Mouse (Mus musculus) kidney, embryonic 16.5 days (tissue): ENCODE results near the gene Luc7l2. TPM values are rescaled to one million over a fixed set of nuclear protein-coding genes. Genes with fewer than 3 reads are reported as not detected.
A peak's percentile ranks its signal among the peaks of the same experiment; 100 is the strongest.

Experiments used
- ATAC-seq: fragments of 200-750 bp; cut with Nextera tagmentation; 2 replicates; pipeline ENCODE4 v1.8.0; 2017; ENCODE audit warnings: moderate TSS enrichment; ENCODE audit not compliant: low FRiP score, low TSS enrichment
- H3K27ac ChIP-seq: fragments of 300-500 bp; sonication (generic); 2 replicates; pipeline ENCODE4 v1.5.1; 2014; ENCODE audit warnings: low read length
- H3K27me3 ChIP-seq: fragments of 300-500 bp; sonication (generic); 2 replicates; pipeline ENCODE4 v1.6.1; 2014; ENCODE audit warnings: low read length, control low read depth, mixed read lengths; ENCODE audit not compliant: insufficient read depth
- H3K36me3 ChIP-seq: fragments of 300-500 bp; sonication (generic); 2 replicates; pipeline ENCODE4 v1.6.1; 2014; ENCODE audit warnings: low read length, control low read depth, mixed read lengths; ENCODE audit not compliant: insufficient read depth
- H3K4me1 ChIP-seq: fragments of 300-500 bp; sonication (generic); 2 replicates; pipeline ENCODE4 v1.6.1; 2014; ENCODE audit warnings: low read length, control low read depth, mixed read lengths; ENCODE audit not compliant: insufficient read depth
- H3K4me2 ChIP-seq: fragments of 300-500 bp; sonication (generic); replicated peaks from 2 replicates; pipeline ENCODE4 v1.6.1; 2014; ENCODE audit warnings: low read depth, low read length
- H3K4me3 ChIP-seq: fragments of 300-500 bp; sonication (generic); 2 replicates; pipeline ENCODE4 v1.5.1; 2014; ENCODE audit warnings: mild to moderate bottlenecking, low read length
- H3K9ac ChIP-seq: fragments of 300-500 bp; sonication (generic); replicated peaks from 2 replicates; pipeline ENCODE4 v1.6.1; 2014; ENCODE audit warnings: low read length
- H3K9me3 ChIP-seq: fragments of 300-500 bp; sonication (generic); 2 replicates; pipeline ENCODE4 v1.6.1; 2016; ENCODE audit warnings: low read length, control low read depth
- WGBS: fragments of 180-500 bp; shearing (Covaris S2); extraction: QIAGEN DNeasy Blood & Tissue Kit; methylation state at CpG from one replicate; pipeline ENCODE4 v1.1.7; 2014; 5-methylcytosine and 5-hydroxymethylcytosine counted together
- polyA plus RNA-seq: library from polyadenylated mRNA; unstranded; fragments of >200 nt; fragmentation: Nextera tagmentation; extraction: Ambion mirVana; gene quantifications from 2 replicates; pipeline ENCODE4 v1.2.1, GENCODE M21; 2015

Luc7l2 gene
- polyA plus RNA-seq, 1 experiment from 2014 or later: 28.6 TPM

DNA sequence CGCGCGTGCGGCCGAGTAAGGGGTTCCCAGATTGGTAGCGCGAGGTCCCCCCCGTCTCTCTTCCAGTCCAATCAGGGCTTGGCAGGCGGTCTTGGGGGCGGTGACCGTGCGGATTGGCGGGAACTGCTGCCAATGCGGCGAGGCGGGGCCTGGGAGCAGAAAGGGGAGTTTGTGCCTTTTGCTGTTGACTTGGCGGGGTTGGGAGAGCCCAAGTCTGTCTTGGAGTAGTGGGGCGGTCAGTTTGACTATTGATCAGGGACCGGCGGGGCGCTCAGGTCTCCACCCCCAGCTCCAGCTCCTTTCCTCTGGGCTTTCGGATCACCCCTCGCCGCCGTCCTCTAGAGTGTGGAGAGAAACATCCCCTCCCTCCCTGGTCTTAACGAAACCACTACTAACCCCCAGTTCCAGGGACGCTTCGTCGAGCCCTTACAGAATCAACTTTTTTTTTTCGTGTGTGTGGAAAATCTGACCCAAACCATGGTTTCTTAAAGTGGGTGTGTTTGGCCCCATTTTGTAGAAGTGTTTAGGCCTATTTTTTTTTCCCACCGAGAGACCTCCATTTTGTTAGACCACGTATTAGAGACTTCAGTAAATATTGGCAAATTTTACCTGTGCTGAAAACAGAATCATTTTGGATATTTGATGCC is 978 bp downstream of the Luc7l2 start:
- H3K27me3 ChIP-seq: no peaks in the 10 kb centered on the region
- peak overlapping the region; percentile 85 for H3K4me3 ChIP-seq
- peaks cover 22% of the 10 kb centered on the region; the same call in 1 of the 2 replicates for H3K4me1 ChIP-seq
- H3K27ac ChIP-seq: peak overlapping the region; percentile 99
- peak overlapping the region; percentile 57 for H3K4me2 ChIP-seq
- no peaks in the 10 kb centered on the region for H3K36me3 ChIP-seq
- no peaks in the 10 kb centered on the region for H3K9me3 ChIP-seq
- peak overlapping the region; percentile 92 for H3K9ac ChIP-seq
- WGBS: under 1% methylated on average over 32 of the region's 32 CpGs
- ATAC-seq: peak; percentile 97

DNA sequence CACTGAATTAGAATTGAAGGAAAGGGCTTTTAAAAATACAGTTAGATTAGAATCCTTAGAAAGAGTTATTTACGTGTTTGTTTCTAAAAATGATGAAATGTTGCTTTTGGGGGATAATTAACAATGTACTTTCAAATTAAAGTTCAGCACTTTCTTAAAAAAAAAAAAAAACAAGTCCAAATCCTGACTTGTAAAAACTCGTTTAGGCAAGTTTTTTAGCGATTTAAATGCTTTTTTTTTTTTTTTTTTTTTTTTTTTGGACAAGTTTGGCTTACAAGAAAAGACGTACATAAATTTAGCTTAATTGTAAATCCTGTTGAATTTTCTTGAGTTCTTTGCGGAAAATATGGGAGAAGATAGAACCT is 1.5 kb downstream of the Luc7l2 start:
- H3K27ac ChIP-seq: no peak overlapping the region
- ATAC-seq: no peak
- peaks cover 22% of the 10 kb centered on the region; the same call in 1 of the 2 replicates for H3K4me1 ChIP-seq
- H3K36me3 ChIP-seq: no peaks in the 10 kb centered on the region
- H3K4me3 ChIP-seq: peak overlapping the region; percentile 85
- WGBS: 20% methylated on average over 5 of the region's 5 CpGs
- peak overlapping the region; percentile 57 for H3K4me2 ChIP-seq
- no peaks in the 10 kb centered on the region for H3K9me3 ChIP-seq
- H3K9ac ChIP-seq: no peak overlapping the region; the same call in 1 of the 2 replicates
- H3K27me3 ChIP-seq: no peaks in the 10 kb centered on the region

DNA sequence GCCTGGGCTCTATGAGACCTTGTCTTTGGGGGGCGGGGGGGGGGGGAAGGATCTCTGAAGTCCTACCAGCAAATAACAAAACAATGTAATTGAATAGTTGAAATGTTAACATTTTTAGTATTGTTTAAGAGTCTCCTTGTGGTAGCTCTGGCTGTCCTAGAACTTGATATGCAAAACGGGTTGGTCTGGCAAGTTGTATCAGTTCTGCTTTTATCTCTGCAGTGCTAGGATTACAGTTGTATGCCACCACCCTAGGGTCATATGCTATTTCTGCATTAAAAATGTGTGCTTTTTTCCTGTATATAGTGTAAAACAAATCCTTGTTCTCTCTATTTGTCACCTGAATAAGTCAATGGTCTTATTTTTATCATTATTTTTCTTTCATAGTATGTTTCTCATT is 25.0 kb downstream of the Luc7l2 start:
- no peak for ATAC-seq
- Histone ChIP-seq H3K4me3 (no peak overlapping the region), H3K9me3 (no peaks in the 10 kb centered on the region), H3K36me3 (peaks cover 43% of the 10 kb centered on the region), H3K4me2 (no peak overlapping the region), H3K27ac (no peak overlapping the region), H3K9ac (no peak overlapping the region), H3K4me1 (no peaks in the 10 kb centered on the region), H3K27me3 (no peaks in the 10 kb centered on the region)
- WGBS: 92% methylated on average over 2 of the region's 2 CpGs

DNA sequence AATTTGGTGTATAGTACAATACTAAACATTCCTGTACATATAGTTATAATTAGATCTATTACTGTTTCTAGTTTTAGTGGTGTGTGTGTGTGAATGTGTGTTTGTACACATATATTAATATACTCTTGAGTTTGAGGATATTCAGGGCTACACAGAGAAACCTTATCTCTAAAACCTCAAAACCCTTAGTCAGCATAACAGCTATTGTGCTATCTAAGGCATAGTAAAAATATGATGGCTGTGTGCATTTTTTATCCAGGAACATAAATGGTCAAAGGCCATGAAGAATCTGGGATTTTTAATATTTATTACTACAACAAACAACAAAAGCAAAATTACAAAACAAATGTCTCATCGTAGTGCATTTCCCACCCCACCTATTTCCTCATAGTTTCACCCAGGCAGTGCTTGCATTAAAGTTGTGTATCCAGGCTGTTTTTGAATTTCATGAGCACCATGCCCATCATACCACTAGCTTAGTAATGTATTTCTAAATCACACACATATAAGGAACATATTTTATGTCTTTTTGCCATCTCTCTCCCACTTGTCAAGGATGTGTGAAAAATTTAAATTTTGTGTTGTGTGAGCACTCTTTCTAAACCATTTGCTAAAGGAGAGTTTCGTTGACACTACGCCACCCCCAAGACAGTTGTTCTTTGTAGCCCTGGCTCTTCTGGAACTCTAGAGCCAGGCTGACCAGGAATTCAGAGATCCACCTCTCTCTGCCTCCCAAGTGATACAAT is 29.2 kb downstream of the Luc7l2 start:
- Histone ChIP-seq H3K4me2 (no peak overlapping the region), H3K9me3 (no peaks in the 10 kb centered on the region), H3K4me3 (no peak overlapping the region), H3K27me3 (no peaks in the 10 kb centered on the region), H3K27ac (no peak overlapping the region), H3K36me3 (peaks cover 37% of the 10 kb centered on the region), H3K4me1 (no peaks in the 10 kb centered on the region), H3K9ac (no peak overlapping the region)
- 96% methylated on average over 3 of the region's 3 CpGs for WGBS
- ATAC-seq: no peak

DNA sequence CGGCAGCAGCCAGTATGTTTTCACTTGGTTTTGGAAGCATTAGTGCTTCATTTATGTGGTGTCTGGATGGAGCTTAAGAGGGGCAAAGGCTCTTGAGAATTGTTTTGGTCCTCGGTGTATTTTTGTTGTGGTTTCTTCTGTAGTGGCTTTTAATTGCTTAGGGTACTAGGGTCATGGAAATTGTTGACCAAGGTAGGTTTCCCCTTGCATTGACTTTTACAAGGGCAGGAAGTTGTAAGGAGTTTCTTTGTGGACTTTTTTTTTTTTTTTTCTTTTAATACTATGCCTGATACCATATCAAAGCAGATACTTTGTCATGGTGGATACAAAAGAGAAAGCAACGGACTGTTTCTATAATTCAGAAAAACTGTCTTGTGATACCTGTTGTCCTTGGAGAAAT is 30.6 kb downstream of the Luc7l2 start:
- H3K9ac ChIP-seq: no peak overlapping the region
- 90% methylated on average over 3 of the region's 3 CpGs for WGBS
- H3K27ac ChIP-seq: no peak overlapping the region
- ATAC-seq: no peak
- H3K4me2 ChIP-seq: no peak overlapping the region
- H3K4me3 ChIP-seq: no peak overlapping the region
- no peaks in the 10 kb centered on the region for H3K27me3 ChIP-seq
- H3K4me1 ChIP-seq: no peaks in the 10 kb centered on the region
- peaks cover 46% of the 10 kb centered on the region for H3K36me3 ChIP-seq
- no peaks in the 10 kb centered on the region for H3K9me3 ChIP-seq

DNA sequence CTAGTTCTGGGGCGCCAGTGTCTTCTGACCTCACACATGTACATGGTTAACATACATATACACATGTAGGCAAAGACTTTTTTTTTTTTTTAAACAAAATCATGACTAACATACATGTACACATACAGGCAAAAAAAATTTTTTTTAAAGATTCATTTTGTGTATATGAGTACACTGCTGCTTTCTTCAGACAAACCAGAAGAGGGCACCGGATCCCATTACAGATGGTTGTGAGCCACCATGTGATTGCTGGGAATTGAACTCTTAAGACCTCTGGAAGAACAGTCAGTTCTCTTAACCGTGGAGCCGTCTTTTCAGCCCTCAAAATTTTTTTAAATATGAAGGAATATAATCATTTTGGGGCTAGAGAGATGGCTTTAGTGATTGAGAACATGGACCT is 46.3 kb downstream of the Luc7l2 start:
- no peak overlapping the region for H3K4me3 ChIP-seq
- H3K4me1 ChIP-seq: no peaks in the 10 kb centered on the region
- ATAC-seq: no peak
- no peak overlapping the region for H3K27ac ChIP-seq
- H3K4me2 ChIP-seq: no peak overlapping the region
- no peak overlapping the region for H3K9ac ChIP-seq
- WGBS: 92% methylated on average over 4 of the region's 4 CpGs
- H3K27me3 ChIP-seq: no peaks in the 10 kb centered on the region
- H3K9me3 ChIP-seq: no peaks in the 10 kb centered on the region
- peaks cover 43% of the 10 kb centered on the region for H3K36me3 ChIP-seq

DNA sequence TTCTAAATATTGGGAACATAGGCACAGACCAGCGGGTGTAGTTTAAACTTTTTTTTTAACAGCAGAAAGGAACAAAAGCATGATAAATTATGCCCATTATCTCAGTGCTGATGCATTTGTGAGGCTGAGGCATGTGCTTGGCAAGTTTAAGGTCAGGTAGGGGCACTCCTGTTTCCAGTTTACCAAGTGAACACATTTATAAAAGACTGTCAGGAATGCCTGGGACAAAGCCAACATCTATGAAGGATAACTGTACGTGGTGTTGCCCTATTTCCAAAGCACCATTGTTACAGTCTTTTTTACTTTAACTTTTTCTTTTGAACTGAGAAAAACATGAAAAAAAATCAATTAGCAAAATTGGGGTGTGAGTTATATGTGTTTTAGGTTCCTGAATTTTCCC is 58.8 kb downstream of the Luc7l2 start:
- Histone ChIP-seq H3K9ac (no peak overlapping the region), H3K36me3 (peaks cover 31% of the 10 kb centered on the region), H3K4me3 (no peak overlapping the region), H3K27me3 (no peaks in the 10 kb centered on the region), H3K4me1 (no peaks in the 10 kb centered on the region), H3K4me2 (no peak overlapping the region), H3K27ac (no peak overlapping the region), H3K9me3 (no peaks in the 10 kb centered on the region)
- no peak for ATAC-seq
- WGBS: 73% methylated on average over 2 of the region's 2 CpGs

DNA sequence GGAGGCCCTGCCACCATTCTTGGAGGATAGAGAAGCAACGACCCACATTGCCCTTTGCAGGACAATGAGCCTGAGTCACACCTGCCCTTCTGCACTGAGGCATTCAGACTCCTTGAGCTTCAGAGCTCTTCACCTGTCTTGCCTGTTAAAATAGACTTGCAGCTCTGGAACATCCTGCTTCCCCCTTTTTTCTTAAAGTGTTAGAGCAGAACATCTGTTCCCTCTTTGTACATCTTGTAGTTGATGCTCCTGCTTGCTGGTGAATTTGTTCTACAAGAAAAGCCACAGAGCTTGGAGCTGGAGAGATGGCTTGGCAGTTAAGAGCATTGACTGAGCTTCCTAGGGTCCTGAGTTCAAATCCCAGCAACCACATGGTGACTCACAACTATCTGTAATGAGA is 71.3 kb downstream of the Luc7l2 start:
- Histone ChIP-seq H3K27me3 (no peaks in the 10 kb centered on the region), H3K36me3 (peaks cover 32% of the 10 kb centered on the region), H3K4me1 (no peaks in the 10 kb centered on the region), H3K4me2 (no peak overlapping the region), H3K4me3 (no peak overlapping the region), H3K9me3 (peaks cover 10% of the 10 kb centered on the region), H3K9ac (no peak overlapping the region), H3K27ac (no peak overlapping the region)
- 90% methylated on average over 1 of the region's 1 CpGs for WGBS
- no peak for ATAC-seq

DNA sequence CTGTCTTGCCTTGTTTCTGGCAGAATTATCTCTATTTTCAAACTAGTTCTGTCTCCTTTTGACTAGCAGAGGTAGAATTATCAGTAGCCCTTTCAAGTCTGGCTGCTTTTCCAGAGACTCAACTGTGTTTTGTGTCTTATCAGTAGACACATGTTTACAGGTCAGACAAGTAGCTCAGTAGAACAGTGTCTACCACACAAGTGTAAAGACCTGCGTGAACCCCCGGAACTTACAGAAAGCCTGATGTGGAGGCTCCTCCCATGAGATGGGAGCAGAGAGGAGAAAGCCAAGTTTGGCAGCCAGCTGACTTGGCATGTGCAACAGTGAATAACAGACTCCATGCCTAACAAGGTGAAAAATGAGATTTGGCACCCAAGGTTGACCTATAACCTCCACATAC is 72.3 kb downstream of the Luc7l2 start:
- Histone ChIP-seq H3K36me3 (peaks cover 23% of the 10 kb centered on the region), H3K9ac (no peak overlapping the region), H3K27me3 (no peaks in the 10 kb centered on the region), H3K4me3 (no peak overlapping the region), H3K4me2 (no peak overlapping the region), H3K4me1 (no peaks in the 10 kb centered on the region), H3K9me3 (peaks cover 1% of the 10 kb centered on the region; the same call in 1 of the 2 replicates), H3K27ac (no peak overlapping the region)
- ATAC-seq: no peak
- WGBS: 87% methylated on average over 2 of the region's 2 CpGs

DNA sequence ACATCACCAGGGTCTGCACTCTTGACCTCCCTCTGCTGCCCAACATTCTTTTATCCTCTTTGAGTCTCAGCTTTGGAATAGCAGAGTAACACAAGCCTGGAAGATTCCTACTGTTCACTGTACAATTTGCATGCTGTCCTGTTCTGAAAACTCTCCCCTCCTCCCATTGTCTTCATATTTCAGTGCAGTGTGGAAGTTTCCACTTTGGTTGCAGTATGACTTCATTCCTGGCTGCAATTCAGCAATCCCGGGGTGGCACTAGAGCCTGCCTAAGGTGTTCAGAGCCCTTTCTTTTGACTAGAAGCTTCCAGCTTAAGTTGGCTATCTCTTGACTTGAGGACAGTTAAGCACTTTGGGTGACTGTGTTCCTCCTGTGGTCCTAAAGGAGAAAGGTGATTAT is 73.3 kb downstream of the Luc7l2 start:
- H3K9ac ChIP-seq: no peak overlapping the region
- H3K4me1 ChIP-seq: no peaks in the 10 kb centered on the region
- no peak for ATAC-seq
- no peak overlapping the region for H3K4me2 ChIP-seq
- H3K27ac ChIP-seq: no peak overlapping the region
- peaks cover 15% of the 10 kb centered on the region for H3K36me3 ChIP-seq
- WGBS: 73% methylated on average over 1 of the region's 1 CpGs
- H3K4me3 ChIP-seq: no peak overlapping the region
- no peaks in the 10 kb centered on the region for H3K27me3 ChIP-seq
- no peaks in the 10 kb centered on the region for H3K9me3 ChIP-seq
